Mouse (Mus musculus) kidney, postnatal 10 days (tissue): ENCODE measurements at regions not wholly inside any gene's neighbourhood (a gene's known extent, or its start where the extent isn't known, plus 50 kb on each side); places are given as distances from the start of the nearest gene placed in this dataset.

Experiments used
- DNase-seq: peaks from one replicate; pipeline ENCODE4 v3.0.0; 2021; ENCODE audit warnings: mixed read lengths

- no peak for DNase-seq
Measured at GRCm38 (mm10) chr12:26621135-26621932, 152.3 kb downstream of the Cmpk2 start.

DNA sequence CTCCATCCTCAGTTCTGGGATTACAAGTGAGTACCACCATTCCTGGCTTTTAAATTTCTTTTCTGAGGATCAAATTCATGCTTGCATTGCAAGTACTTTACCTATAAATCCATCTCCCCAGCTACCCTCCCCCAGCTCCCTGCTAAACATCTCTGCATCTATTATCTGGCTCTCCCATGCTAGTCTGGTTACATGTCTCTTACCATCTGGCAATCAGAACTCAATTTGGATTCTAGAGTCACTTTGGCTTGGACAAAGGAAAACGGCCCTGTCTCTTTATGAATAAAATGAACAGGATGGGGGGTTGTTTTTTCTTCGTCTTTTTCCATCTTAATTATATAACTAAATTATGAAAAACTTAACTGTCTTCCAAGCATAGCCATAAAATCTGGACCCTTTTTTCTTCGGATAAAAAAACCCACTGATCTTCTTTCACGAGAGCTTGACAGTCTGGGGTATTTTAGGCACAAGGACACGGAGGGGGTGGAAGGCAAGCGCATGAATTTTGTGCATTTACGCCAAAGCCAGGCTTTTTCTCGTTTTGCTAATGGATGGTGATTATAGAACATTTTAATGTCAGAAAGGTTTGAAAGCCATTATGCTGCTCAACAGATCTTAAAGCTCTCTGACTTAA, 151.6 kb downstream of the Cmpk2 start:
- DNase-seq, result no peak

DNA sequence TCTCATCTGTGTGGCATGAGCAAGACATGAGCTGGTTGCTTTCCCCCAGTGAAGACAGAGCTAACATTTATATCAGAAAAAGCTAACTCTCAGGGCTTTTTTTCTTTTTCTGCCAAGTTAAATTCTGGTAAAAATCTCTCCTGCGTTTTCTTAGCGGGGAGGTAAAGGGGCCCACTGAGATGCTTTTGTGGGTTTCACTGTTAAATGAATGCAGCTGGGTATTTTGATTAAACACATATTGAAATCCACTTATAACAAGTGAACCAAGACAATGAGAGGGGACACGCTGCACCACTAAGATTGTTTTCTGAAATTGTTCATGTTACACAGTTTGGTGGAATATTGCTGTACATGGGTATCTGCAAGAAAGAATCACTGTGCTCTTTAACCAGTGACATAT, 149.0 kb downstream of the Cmpk2 start:
- no peak for DNase-seq

DNA sequence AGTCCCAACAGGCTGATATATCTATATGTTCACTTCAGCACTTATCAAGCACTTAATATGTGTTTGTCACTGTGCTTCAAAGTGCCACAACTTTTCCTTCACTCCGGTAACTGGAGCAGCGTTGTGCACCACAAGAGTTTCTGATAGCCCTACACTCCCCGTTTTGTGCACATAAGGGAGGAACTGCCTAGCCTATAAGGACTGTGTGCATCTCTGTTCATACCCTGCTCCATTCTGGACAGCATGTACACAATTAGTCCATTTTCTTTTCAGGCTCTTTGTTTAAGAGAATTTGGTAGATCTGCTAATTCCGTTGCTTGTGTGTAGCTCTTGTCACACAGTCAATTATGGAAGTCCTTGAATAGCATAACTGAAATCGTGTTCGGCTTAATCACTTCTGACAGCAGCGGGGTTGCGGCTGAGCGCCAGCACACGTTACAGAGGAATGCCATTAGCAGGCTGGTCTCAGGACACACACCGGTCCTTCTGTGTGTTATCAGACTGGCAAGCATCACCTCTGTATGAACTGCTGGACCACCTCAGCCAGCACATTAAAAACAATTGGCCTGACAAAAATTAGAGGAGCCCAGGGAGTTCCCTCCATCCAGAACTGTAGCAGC, 144.2 kb downstream of the Cmpk2 start:
- DNase-seq, result no peak

- no peak for DNase-seq
Measured at GRCm38 (mm10) chr12:26610079-26610478, 141.1 kb downstream of the Cmpk2 start.

GRCm38 (mm10) chr12:26598501-26598900, 129.5 kb downstream of the Cmpk2 start:
- no peak for DNase-seq

DNA sequence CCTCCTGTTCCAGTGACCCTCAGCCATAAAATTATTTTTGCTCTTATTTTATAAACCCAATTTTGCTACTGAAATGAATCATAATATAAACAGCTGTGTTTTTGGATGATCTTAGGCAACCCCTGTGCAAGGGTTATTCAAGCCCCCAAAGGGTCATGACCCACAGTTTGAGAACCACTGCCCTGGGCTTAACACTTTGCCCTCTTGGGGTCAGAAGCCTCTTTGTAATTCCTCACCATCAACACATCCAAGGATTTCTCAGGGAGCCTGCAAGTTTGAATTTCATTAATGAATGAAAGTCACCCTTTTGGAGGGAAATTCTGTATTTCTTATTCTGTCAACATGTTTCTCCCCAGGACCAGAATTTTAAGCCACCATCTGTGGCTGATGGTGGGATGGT, 123.1 kb downstream of the Cmpk2 start:
- no peak for DNase-seq

DNA sequence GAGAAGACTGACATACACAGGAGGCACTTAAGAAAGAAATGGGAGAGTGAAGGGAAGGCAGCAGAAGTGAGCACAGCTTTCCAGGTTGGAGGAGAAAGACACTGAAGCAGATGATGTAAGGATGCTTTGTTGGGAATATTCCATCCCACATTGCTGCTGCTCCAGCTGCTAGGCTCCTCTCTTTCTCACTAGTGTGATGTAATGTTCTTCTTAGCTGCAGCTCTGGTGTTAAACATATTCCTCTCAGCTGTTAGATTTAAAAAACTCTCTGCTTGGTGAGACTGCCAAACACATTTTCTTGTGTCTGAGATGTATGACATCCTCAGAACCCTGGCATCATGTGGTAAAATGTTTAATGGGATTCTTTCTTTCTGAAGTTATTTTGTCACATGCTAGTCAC, 120.1 kb downstream of the Cmpk2 start:
- DNase-seq, result no peak

DNA sequence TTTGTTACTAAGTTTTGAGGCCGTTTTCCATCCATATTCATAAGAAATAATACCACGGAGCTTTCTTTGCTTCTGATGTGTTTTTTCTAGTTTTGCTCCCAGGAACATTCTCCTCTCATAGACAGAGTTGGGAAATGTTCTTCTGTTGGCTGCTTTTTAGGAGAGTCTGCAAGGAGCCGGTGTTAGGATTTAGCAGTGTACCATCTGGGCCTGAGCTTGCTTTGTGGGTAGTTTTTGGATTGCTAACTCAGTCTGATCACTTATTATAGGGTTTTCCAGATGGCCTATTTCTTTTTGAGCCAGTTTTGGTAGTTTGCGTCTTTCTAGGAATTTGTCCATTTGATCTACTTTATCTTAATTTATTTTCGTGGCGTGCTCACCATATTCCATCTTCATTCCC, 108.4 kb downstream of the Cmpk2 start:
- DNase-seq, result no peak

GRCm38 (mm10) chr12:26571602-26572001, 102.6 kb downstream of the Cmpk2 start:
- DNase-seq, result no peak

GRCm38 (mm10) chr12:26567435-26567834, 98.4 kb downstream of the Cmpk2 start:
- no peak for DNase-seq

DNA sequence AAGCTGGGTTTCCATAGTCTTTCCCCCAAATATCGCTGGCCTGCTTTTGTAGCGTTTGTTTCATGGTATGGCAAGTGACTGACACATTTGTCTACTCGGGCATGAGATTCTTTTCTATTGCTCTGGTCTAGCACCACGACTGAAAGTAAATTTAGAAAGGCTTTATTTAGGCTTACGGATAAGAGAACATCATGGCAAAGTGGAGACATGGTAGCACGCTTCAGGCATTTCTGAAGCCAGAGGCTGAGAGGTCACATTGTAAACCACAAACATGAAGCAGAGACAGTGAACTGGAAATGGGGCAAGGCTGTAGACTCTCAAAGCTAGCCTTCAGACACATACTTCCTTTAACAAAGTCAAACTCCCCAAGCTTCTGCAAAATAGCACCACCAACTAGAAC, 93.9 kb downstream of the Cmpk2 start:
- DNase-seq, result no peak

DNA sequence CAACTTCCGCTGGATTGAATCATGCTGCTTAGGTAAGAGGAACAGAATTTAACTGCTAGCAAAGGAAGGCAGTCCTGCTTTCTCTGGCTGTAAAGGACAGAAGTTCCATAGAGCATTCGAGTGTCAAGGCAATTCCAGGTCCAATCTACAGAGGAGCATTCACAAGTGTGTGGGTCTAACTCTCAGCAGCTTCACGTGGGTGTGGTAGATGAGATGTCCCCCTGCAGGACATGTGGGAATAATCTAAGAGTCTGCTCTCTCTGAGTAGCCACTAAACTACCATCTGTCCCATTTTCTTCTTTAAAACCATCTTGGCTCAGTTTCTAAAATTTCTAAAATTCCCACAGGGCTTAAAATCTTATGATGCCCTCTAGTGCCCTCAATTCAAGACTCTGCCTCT, 90.6 kb downstream of the Cmpk2 start:
- no peak for DNase-seq

GRCm38 (mm10) chr12:26557411-26557810, 88.4 kb downstream of the Cmpk2 start:
- no peak for DNase-seq

DNA sequence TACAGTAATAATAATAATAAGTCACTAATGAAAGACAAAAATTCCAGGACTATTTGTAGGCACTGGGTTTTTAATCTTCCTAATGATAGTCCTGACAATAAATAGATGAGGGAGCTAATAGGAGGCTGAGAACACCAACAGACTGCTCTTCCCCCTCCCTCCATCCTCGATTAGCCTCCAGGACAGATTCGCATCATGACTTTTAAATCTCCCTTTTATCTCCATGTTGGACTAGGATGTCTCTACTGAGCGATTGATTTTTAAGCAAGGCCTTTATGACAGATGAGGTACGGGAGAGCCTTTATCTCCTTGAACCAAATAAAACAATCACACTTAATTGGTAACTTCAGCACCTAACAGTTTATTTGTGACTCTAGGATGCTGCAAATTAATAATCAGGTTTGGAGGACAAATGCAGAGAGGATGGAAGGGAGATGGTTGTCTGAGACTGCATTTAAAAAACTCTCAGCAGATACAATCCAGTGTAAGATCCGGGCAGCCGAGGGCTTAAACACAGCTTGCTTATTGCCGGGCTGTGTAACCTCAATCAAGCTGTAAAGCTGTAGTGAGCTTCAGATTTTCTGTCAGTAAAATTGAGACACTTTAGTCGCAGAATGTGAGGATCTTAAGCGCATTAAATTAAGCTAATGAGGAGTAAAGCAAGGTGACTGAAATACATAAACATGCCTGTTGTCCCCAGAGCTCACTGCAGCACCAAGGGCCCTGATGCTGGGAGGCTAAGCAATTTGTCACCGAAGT, 82.3 kb downstream of the Cmpk2 start:
- DNase-seq, result no peak

- DNase-seq, result no peak
Measured at GRCm38 (mm10) chr12:26547466-26547865, 78.5 kb downstream of the Cmpk2 start.

DNA sequence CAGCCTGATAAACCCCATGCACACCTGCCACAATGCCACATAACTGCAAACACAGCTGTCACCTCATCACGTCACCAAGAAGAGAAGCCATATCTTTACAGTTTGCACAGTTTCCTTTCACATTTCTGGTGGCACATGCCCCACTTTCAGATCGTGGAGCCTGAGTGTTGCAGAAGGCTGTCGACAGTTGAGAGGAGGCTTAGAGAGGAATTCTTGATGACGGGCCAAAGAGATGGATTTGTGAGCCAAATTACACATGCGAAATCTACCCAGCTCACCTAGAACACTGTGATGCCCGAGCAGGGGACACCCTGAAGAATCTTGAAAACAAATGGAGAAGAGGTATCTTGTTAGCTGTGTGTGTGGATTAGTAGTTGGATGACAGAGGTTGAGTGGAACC, 77.4 kb downstream of the Cmpk2 start:
- no peak for DNase-seq

DNA sequence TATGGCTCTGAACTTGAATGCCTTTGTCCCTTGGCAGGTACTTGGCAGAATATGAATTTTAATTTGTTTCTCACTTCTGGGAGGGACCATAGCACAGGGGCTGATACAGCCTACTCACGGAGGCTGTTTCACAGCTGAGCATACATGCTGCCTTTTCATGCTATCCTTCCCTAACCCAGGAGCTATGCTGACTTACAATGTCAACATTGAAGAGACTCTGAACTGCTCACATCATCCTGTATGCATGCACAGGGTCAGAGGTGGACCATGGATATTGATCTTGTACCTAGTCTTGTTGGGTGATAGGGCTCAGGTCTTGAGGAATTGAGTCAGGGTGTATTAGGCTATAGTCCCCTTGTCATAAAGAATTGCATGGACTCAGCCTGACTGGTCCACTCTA, 74.5 kb downstream of the Cmpk2 start:
- DNase-seq, result no peak

- no peak for DNase-seq
Measured at GRCm38 (mm10) chr12:26542451-26542850, 73.4 kb downstream of the Cmpk2 start.

GRCm38 (mm10) chr12:26535261-26535890, 66.4 kb downstream of the Cmpk2 start:
- DNase-seq, result no peak

GRCm38 (mm10) chr12:26534229-26535105, 65.5 kb downstream of the Cmpk2 start:
- no peak for DNase-seq

DNA sequence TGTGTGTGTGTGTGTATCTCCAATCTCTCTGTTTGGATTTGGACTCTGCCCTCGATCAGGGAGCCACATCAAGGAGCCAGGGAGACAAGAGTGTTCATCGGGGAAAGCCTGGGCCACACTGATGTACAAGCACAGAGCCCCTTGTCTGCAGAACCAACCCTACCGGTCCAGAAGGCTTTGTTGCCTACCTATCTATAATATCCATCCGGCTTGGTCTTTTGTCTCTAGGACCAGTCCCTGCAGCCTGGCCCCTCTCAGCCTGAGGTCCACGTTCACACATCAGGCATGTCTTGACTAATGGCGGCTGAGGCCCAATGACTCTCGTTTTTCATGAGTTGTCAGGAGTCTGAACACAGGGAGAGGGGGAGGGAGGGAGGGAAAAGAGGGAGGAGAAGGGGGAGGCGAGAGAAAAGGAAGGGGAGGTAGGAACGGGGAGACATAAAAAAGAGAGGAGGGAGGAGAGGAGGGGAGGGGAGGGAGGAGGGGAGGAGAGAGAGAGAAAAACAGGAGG, 64.7 kb downstream of the Cmpk2 start:
- no peak for DNase-seq
